Mouse (Mus musculus) adrenal gland, postnatal 10 days (tissue): ENCODE measurements around the gene Ly6g6e. TPM values are rescaled to one million over a fixed set of nuclear protein-coding genes. Genes with fewer than 3 reads are reported as not detected.
"Not testable (repeated sequence)": the region's sequence is repeated elsewhere in the genome, so short reads cannot be mapped to it uniquely, and the experiment has no call there.

Experiments
- DNase-seq: peaks from one replicate; pipeline ENCODE4 v3.0.0; 2021; ENCODE audit warnings: mixed read lengths
- total RNA-seq, 2 experiments: library from RNA; stranded (reverse); gene quantifications; 2 replicates each; pipeline ENCODE4 v1.2.3; 2021

Ly6g6e gene
- total RNA-seq, 2 experiments from 2014 or later: 0.27 TPM; not detected in 1

DNA sequence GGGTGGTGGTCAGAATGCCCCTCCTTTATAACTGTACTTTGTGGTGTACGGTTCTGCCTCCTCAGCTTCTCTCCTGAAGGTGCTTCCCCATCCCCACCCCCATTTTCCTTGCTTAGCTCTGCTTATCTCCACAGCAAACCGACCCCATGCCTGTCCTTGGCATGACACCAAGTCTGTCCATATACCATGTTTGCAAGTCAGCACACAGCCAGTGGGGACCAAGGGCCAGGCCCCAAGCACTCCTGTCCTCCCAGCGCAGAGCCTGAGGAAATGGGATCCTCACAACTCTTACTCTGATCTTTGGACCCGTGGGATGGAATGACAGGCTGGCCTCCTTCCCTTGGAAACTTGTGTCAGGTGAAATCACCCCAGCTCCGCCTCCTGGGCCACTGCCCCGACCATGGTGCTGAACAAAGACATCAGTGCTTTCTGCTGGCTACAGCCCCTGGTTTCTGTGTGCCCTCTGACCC is 26.6 kb downstream of the Ly6g6e start:
- DNase-seq: no peak

DNA sequence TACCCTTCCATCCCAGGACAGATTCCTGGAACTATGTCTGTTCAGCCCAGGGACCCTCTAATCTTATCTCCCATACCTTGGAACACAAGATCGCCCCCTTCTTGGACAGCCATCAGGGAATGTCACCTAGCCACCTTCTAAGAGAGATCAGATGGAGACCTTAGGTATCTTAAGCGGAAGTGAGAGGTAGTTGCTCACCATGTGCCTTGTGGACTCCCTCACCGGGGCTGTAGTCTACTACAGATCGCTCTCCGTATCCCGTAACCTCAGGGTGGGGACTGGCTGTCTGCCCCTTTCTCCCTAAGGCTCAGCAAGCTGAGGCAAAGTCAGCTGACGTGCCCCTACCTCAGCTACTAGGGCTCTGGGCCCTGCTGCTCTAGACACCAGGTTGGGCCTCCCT is 27.4 kb downstream of the Ly6g6e start:
- no peak for DNase-seq

DNA sequence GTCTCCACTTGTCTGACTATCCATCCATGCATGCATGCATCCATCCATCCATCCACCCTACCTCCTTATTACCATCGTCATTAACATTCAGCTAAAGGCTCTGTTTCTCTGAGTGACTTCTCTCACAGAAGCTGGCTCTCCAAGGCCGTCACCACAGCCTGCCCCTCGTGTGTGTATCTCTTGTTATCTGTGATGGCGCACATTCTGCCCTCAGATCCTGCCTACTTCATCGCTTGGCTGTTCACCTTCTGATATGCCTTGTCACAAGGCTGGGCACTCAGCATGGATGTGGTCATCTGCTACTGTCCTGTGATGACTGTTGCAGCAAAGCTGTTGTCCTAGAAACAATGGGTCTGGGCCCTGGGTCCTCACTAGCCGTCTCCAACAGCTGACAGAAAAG is 28.1 kb downstream of the Ly6g6e start:
- DNase-seq: no peak

DNA sequence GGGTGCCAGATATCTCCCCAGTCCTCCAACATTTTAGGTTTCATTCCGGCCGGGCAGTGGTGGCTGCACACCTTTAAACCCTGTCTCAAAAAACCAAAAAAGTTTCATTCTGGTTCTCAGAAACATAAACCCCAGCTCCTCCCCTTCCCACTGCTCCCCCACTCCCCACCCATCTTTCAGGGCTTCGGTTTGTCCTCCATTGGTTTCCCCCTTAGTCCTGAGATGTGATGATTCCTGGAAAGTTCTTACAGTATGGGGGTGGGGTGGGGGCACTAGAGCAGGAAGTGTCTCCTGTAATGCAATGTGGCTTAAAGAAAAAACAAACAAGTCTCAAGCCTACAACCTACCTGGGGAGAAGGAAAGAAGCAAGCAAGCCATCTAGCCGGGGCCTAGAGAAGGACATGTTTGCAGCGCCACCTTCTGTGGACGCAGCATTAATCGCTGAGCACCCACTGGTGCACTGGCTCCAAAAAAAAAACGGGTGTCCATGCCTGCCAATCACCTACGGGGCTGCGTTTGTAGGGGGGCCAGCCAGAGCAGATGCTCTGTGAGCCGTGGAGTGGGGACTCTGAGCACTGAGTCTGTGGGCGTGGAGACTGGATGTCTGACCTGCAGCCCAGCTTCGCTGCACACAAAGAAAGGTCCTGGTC is 29.2 kb downstream of the Ly6g6e start:
- DNase-seq: peak; percentile 51

DNA sequence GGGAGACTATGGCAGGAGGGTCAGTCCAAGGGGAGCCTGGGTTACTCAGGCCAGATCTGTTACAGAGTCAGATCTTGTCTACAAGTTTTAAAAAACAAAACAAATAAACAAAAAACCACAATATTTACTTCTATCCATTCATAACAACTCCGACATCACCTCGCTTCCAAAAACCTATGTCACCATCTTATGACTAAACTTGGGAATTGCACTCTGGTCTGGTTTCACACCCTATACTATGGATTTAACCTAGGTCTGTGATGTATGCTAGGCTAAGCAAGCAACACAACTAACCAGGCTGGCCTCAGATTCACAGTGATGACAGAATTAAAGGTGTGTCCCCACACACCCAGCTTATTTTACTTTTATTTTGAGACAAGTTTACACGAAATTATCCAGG is 29.8 kb downstream of the Ly6g6e start:
- no peak for DNase-seq

DNA sequence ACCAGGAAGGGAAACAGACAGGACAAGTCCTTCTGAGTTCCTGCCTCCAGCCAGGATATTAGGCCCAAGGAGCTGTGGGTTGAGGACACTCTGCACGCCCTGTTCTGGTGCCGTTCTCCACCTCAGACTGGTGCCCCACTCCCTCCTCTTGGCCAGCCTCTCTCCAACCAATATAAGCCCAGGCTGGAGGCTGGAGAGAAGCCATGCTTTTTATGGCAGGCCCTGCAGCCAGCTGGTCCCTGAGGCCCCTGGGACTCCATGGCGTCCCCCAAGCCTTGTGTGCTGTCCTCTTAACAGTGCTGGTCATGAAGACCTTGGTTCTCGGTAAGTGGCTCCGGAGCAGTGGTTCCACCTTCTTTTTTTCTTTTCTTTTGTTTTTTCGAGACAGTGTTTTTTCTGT is 31.4 kb downstream of the Ly6g6e start, which contains the start of gene Ly6g5c:
Ly6g5c (plus strand) TSS at position 183 of the 400 bp plus-strand sequence.
- no peak for DNase-seq

DNA sequence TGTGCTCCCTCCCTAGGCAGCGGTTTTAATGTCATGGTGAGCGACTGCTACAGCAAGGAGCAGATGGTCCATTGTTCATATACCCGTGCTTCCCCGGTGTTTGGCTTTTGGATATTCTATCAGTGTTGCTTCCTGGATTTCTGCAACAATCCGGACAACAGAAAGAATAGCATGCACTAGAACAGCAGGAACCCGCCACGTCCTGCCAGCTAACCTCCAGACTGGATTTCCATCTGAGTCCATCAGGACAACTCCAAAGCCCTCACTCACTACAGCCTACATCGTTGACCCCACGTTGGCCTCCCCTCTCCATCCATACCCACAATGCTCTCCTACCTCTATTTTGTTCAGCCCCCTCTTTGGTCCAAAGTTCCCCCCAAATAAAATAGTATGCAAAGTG is 35.1 kb downstream of the Ly6g6e start:
- DNase-seq: no peak

DNA sequence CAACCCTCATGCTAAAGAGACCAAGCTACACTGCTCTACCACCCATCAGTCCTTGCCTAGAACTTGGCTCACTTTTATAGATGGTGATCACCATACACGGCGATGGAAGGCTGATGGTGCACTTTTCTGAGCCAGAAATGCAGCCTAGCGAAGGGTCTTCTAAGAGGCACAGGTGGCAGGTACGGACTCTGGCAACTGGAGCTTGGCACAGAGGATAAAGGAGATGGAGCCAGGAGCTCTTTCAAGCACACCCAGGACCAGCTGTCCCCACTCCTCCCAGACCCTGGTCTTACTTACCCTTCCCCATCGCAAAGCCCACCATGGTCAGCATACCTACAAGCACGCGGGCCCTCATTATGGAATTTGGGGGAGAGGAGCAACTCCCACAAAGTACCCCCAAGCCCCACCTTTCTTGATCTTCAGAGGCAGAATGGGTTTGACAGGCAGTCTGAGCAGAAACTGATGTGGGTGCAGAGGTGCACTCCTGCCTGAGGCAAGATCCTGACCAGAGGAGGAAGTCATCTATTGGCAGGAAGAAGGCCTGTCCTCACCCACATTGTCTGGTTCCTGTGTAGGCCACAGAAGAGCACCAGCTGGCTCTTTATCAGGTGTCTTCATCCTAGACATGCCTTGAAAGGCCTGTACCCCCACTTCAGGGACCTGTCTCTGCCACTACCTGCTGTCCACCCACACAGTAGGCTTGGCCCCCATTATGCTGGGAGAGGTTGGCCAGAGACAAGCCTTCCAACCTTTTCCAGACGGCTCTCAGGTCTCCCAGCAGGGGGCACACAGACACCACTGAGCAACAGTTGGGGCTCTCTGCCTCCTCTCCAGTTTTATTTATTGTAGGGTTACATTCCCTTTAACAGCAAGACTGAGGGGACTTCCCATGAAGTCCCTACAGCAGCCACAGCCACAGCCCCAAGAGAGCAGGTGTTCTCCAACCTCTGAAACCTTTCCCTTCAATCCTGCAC is 38.6 kb downstream of the Ly6g6e start, which contains the start of gene Ly6g5b:
Ly6g5b (minus strand) TSS at position 383 of the 974 bp plus-strand sequence.
- DNase-seq: no peak

DNA sequence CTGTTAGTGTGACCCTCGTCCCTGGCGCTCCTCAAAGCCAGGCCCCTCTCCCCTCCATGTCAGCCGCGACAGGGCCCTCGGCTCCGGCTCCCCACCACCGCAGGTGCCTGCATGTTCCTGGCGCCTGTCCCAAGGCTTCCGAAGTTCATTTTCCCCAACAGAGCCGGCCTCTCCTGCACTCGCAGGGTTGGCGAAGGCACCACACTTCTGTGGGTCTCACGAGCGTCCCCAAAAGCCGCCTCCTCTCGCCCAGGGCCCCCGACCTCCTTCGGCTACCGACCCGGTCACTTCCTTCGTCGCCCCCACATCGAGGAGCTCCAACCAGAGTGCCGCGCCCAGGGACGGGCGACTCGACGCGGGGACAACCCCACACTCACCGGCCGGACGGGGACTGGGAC is 44.0 kb downstream of the Ly6g6e start:
- peak; percentile 72 for DNase-seq

DNA sequence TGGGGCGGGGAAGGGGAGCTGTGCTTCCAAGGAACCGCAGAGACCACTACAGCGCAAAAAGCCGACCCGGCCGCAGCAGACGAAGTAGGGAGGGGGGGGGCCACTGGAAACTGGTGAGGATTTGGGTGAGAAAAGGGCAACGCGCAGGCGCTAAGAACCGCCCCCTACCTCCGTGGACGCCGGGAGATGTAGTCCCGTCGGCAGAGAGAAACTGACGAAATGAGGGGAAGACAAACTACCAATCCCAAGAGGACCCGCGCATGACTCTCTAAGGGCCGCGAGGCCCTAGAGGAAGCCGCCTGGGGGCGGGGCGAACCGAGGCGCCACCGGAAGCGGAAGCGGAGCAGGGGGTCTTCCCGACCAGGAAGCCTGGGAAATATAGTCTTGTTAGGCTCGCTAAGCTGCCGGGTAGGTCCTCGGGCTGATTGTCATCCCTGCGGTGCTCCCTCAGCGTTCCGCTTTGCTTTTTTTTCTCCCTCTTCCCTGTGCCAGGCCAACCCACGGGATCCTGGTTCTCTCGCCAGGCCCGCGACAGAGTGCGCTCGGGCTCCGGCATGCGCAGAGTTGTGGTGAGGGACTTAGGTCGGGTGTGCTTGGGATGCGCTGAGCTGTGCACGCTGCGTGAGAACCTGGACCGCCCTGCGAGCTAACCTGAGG is 44.6 kb downstream of the Ly6g6e start, which contains the start of gene Gpank1:
Gpank1 (plus strand) TSS at position 313 of the 657 bp plus-strand sequence.
- DNase-seq: peak; percentile 98

DNA sequence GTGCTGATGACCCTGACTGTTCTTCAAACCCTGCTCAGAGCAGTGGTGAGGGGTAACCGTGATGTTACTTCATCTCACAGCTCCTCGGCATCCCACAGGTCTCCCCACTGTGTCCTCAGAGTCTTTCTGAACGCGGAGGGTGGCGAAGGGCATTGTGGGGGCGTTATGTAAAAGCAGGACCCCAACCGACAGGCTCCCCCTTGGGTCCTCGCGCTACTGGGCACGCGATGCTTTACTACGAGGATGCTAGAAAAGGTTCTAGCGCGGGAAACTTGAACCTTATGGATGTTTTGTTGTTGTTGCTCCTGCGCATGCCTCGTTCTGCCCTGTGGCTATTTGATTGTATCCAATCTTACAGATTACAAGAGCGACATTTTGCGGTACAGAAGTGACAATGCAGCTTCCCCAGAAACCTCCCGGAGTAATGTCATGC is 45.2 kb downstream of the Ly6g6e start, which contains the start of gene Csnk2b:
Csnk2b (minus strand) TSS at position 183 of the 433 bp plus-strand sequence.
- DNase-seq: peak; percentile 67

DNA sequence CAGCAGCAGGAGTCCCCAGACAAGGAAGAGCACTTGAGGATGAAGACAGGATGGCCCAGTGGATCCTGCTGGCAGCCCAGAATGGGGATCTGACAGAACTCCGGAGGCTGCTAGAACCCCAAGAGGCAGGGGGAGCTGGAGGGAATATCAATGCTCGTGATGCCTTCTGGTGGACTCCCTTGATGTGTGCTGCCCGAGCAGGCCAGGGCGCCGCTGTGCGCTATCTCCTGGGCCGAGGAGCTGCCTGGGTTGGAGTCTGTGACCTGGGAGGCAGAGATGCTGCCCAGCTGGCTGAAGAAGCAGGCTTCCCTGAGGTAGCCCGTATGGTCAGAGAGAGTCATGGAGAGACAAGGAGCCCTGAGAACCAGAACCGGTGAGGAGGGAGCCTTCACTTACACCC is 46.6 kb downstream of the Ly6g6e start:
- not testable (repeated sequence) for DNase-seq

DNA sequence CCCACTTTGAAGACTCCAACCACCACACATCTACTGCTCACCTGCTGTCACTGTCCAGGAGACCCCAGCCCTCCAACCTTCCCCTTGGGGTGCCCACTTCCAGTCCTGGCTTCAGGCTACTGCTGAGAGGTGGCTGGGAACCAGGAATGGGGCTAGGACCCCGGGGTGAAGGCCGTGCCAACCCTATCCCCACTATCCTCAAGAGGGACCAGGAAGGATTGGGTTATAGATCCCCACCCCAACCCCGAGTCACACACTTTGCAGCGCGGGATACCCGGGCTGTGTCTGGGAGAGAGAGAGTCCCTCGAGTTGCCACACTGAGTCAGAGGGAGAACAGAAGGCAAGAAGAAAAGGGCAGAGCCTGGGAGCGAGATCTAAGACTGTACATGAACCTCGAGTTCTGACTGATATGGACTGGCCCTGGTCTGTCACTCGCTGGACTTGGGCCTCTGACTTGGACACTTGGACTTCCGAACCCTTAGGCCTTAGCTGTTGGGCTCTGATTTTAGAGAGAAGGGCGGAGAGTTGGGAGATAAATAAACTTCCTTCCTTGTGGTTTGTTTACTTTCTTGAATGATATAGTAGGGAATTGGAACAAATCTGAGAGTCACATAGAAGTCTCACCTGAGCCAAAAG is 47.7 kb downstream of the Ly6g6e start:
- DNase-seq: not testable (repeated sequence)

DNA sequence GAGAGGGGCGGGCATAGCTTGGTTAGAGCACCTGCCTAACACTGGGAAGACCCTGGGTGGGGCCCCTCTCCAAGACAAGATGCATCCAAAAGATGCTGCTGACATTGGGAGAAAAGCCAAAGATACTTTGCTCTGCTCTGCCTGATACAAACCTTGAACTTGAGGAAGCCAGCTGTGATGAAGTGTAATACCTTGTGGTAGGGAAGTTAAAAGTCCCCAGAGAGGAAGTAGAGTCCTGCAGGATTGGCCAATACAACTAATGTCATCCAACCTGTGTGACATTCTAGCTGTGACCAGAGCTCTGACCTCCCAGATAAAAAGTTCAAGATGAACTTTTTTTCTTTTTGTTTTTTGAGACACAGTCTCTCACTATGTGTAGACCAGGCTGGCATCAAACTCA is 48.4 kb downstream of the Ly6g6e start:
- no peak for DNase-seq

DNA sequence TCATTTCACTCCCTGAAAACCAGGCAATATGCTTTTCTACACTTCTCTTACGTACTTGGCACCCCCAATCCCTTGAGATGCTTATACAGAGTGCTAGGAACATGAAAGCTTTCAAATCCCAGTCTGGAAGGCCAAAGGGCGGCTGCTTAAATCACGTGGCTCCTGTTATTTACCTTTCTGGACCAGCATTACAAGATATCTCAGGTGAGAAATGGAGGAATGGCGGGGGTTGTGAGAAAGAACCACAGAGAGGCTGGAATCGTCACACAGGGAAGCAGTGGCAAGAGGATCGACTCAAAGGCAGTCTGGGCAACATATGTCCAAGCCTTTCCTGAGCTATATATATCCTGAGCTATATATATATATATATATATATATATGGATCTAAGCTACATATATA is 48.9 kb downstream of the Ly6g6e start:
- DNase-seq: no peak

DNA sequence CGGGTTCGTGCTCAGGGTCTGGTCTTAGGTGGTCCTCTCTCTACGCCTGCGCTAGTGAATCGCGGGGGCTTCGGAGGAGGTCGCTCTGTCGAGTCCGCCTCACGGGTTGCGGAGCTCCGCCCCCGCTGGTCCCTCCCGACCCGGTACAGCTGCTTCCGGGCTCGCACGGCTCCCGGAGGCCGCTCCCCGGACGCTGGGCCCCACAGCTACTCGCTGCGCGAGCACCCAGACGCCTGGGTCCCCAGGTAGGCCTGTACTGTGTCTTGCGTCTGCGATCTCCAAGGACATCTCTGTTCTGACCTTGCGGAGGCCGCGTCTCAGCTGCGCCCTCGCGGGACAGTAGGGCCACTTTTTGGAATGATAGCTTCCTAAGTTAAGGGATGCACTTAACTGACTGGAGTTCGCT is 49.5 kb downstream of the Ly6g6e start, which contains the start of gene D17H6S53E:
D17H6S53E (plus strand) TSS at position 168 of the 406 bp plus-strand sequence.
- peak; percentile 88 for DNase-seq

DNA sequence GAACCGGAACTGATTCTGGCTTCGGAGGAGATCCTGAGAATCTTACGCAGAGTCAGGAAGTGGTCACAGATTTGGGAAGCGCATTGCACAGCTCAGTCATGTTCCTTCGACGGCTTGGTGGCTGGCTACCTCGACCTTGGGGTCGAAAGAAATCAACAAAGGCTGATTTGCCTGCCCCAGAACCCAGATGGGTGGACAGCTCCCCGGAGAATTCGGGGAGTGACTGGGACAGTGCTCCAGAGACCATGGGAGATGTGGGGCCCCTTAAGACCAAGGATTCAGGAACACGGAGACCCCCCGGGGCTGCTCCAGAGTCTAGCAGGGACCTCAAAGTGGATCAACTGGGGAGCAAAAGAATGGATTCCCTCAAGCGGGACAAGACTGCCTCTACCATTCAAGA is 50.3 kb downstream of the Ly6g6e start:
- DNase-seq: no peak
